Mouse (Mus musculus) heart, postnatal 36 days (tissue): ENCODE measurements around the gene Tmem176a. TPM values are rescaled to one million over a fixed set of nuclear protein-coding genes. Genes with fewer than 3 reads are reported as not detected.
"Not testable (repeated sequence)": the region's sequence is repeated elsewhere in the genome, so short reads cannot be mapped to it uniquely, and the experiment has no call there.

Source experiments
- DNase-seq, 2 experiments: peaks; one replicate each; pipeline ENCODE4 v3.0.0; 2021 to 2022
- intact Hi-C: fragments of 180-260 bp; cut with DNase I; formaldehyde crosslinking; loops from one replicate; pipeline ENCODE4 v1.15.1; 2025
- total RNA-seq, 2 experiments: library from RNA; stranded (reverse); gene quantifications; 2 replicates each; pipeline ENCODE4 v1.2.3; 2021

The Tmem176a gene
- total RNA-seq, 2 experiments from 2014 or later: 19.8 to 20.0 TPM

GRCm38 (mm10) chr6:48840973-48841625 is 380 bp downstream of the Tmem176a start, which contains the start of gene Tmem176b:
Tmem176b (minus strand) TSS chr6:48841496.
- DNase-seq: peak; percentile 88 to 90
- intact Hi-C loops: loop anchor here (2.0 kb wide), 1 partner anchor 18 kb away; no protein-coding TSS in a partner anchor

- peak; percentile 44 to 59 for DNase-seq
- intact Hi-C loops: no loop called here
Measured at GRCm38 (mm10) chr6:48842111-48842842, 1.6 kb downstream of the Tmem176a start.

GRCm38 (mm10) chr6:48845086-48845485 is 4.4 kb downstream of the Tmem176a start:
- DNase-seq: no peak
- intact Hi-C loops: no loop called here

- intact Hi-C loops: no loop called here
- peak; percentile 49 to 64 for DNase-seq
Measured at GRCm38 (mm10) chr6:48851820-48852491, 11.2 kb downstream of the Tmem176a start.

- intact Hi-C loops: no loop called here
- DNase-seq: no peak
Measured at GRCm38 (mm10) chr6:48854155-48854554, 13.4 kb downstream of the Tmem176a start.

- DNase-seq: no peak
- intact Hi-C loops: loop anchor here (1.0 to 5.0 kb wide), 3 partner anchors 17 to 210 kb away; partner anchors contain the start of genes Gimap8, Tmem176a and Tmem176b
Measured at GRCm38 (mm10) chr6:48857613-48858302, 17.0 kb downstream of the Tmem176a start.

- intact Hi-C loops: no loop called here
- DNase-seq: peak; percentile 28 to 41
Measured at GRCm38 (mm10) chr6:48860130-48860815, 19.6 kb downstream of the Tmem176a start.

GRCm38 (mm10) chr6:48860851-48861250 is 20.1 kb downstream of the Tmem176a start:
- DNase-seq: no peak
- intact Hi-C loops: no loop called here

- no peak for DNase-seq
- intact Hi-C loops: loop anchor here (1.0 kb wide), 1 partner anchor 92 kb away; no protein-coding TSS in a partner anchor
Measured at GRCm38 (mm10) chr6:48861616-48862280, 21.0 kb downstream of the Tmem176a start.

GRCm38 (mm10) chr6:48862816-48863215 is 22.1 kb downstream of the Tmem176a start:
- no peak for DNase-seq
- intact Hi-C loops: loop anchor here (1.0 kb wide), 1 partner anchor 90 kb away; no protein-coding TSS in a partner anchor

GRCm38 (mm10) chr6:48863488-48863887 is 22.8 kb downstream of the Tmem176a start:
- DNase-seq: no peak
- intact Hi-C loops: no loop called here

GRCm38 (mm10) chr6:48864181-48864580 is 23.5 kb downstream of the Tmem176a start:
- no peak for DNase-seq
- intact Hi-C loops: no loop called here

- intact Hi-C loops: no loop called here
- no peak for DNase-seq
Measured at GRCm38 (mm10) chr6:48864723-48865122, 24.0 kb downstream of the Tmem176a start.

GRCm38 (mm10) chr6:48865152-48865745 is 24.5 kb downstream of the Tmem176a start:
- no peak for DNase-seq
- intact Hi-C loops: no loop called here

GRCm38 (mm10) chr6:48866355-48866950 is 25.7 kb downstream of the Tmem176a start:
- intact Hi-C loops, DNase-seq: not testable (repeated sequence)

GRCm38 (mm10) chr6:48867158-48867557 is 26.4 kb downstream of the Tmem176a start:
- intact Hi-C loops: no loop called here
- DNase-seq: no peak

- intact Hi-C loops: no loop called here
- DNase-seq: no peak
Measured at GRCm38 (mm10) chr6:48869774-48870173, 29.1 kb downstream of the Tmem176a start.

GRCm38 (mm10) chr6:48872596-48872995 is 31.9 kb downstream of the Tmem176a start, which contains the start of gene Aoc1:
Aoc1 (plus strand) TSS chr6:48872896.
- intact Hi-C loops: no loop called here
- DNase-seq: no peak
